Mouse (Mus musculus) hindbrain, embryonic 10.5 days (tissue): ENCODE data around the gene Etl4. TPM values are rescaled to one million over a fixed set of nuclear protein-coding genes. Genes with fewer than 3 reads are reported as not detected.

Source experiments
- DNase-seq: peaks from one replicate; pipeline ENCODE4 v3.0.0-alpha.2; 2017; ENCODE audit warnings: low spot score
- H3K27ac ChIP-seq: fragments of 300-500 bp; sonication (generic); 2 replicates; pipeline ENCODE4 v1.5.1; 2016; ENCODE audit warnings: mild to moderate bottlenecking, moderate library complexity
- H3K27me3 ChIP-seq: fragments of 300-500 bp; sonication (generic); 2 replicates; pipeline ENCODE4 v1.6.1; 2016; ENCODE audit warnings: mild to moderate bottlenecking; ENCODE audit not compliant: poor library complexity, insufficient read depth, severe bottlenecking
- H3K36me3 ChIP-seq: fragments of 300-500 bp; sonication (generic); 2 replicates; pipeline ENCODE4 v1.6.1; 2016; ENCODE audit warnings: mild to moderate bottlenecking, moderate library complexity
- H3K4me1 ChIP-seq: fragments of 300-500 bp; sonication (generic); replicated peaks from 2 replicates; pipeline ENCODE4 v1.6.1; 2016; ENCODE audit warnings: mild to moderate bottlenecking
- H3K4me3 ChIP-seq: fragments of 300-500 bp; sonication (generic); 2 replicates; pipeline ENCODE4 v1.5.1; 2016; ENCODE audit warnings: mild to moderate bottlenecking, moderate library complexity
- H3K9me3 ChIP-seq: fragments of 300-500 bp; sonication (generic); 2 replicates; pipeline ENCODE4 v1.6.1; 2016; ENCODE audit warnings: mild to moderate bottlenecking, moderate library complexity
- WGBS: fragments of 180-500 bp; shearing (Covaris S2); methylation state at CpG from one replicate; pipeline ENCODE4 v1.1.7; 2016; 5-methylcytosine and 5-hydroxymethylcytosine counted together
- polyA plus RNA-seq: library from polyadenylated mRNA; unstranded; fragments of >200 nt; fragmentation: Nextera tagmentation; extraction: Ambion mirVana; gene quantifications from 2 replicates; pipeline ENCODE4 v1.2.1, GENCODE M21; 2016

Etl4 gene
- polyA plus RNA-seq, 1 experiment from 2014 or later = 17.8 TPM

- Histone ChIP-seq H3K4me1 (peaks cover 35% of the 10 kb centered on the region), H3K9me3 (no peaks in the 10 kb centered on the region), H3K36me3 (no peaks in the 10 kb centered on the region), H3K27ac (no peak overlapping the region), H3K27me3 (no peaks in the 10 kb centered on the region), H3K4me3 (no peak overlapping the region)
- no peak for DNase-seq
- 82% methylated on average over 3 of the region's 3 CpGs for WGBS
Observed at GRCm38 (mm10) chr2:20523636-20524035, 614.1 kb downstream of the Etl4 start.

GRCm38 (mm10) chr2:20525879-20526593 lies 616.5 kb downstream of the Etl4 start:
- Histone ChIP-seq H3K9me3 (no peaks in the 10 kb centered on the region), H3K4me3 (no peak overlapping the region), H3K27ac (peak overlapping the region; percentile 29; the same call in 1 of the 2 replicates), H3K4me1 (peaks cover 21% of the 10 kb centered on the region), H3K36me3 (peaks cover 14% of the 10 kb centered on the region), H3K27me3 (no peaks in the 10 kb centered on the region)
- 18% methylated on average over 4 of the region's 4 CpGs for WGBS
- no peak for DNase-seq

- Histone ChIP-seq H3K36me3 (peaks cover 19% of the 10 kb centered on the region), H3K27me3 (no peaks in the 10 kb centered on the region), H3K27ac (no peak overlapping the region), H3K4me1 (peaks cover 14% of the 10 kb centered on the region), H3K4me3 (no peak overlapping the region), H3K9me3 (no peaks in the 10 kb centered on the region)
- WGBS = 86% methylated on average over 3 of the region's 3 CpGs
- no peak for DNase-seq
Observed at GRCm38 (mm10) chr2:20526856-20527255, 617.3 kb downstream of the Etl4 start.

GRCm38 (mm10) chr2:20532623-20533022 lies 623.0 kb downstream of the Etl4 start:
- no peak for DNase-seq
- no peak overlapping the region for H3K4me3 ChIP-seq
- no peaks in the 10 kb centered on the region for H3K27me3 ChIP-seq
- peaks cover 6% of the 10 kb centered on the region; the same call in 1 of the 2 replicates for H3K4me1 ChIP-seq
- H3K27ac ChIP-seq = no peak overlapping the region
- H3K36me3 ChIP-seq = peaks cover 22% of the 10 kb centered on the region
- WGBS = 71% methylated on average over 3 of the region's 3 CpGs
- H3K9me3 ChIP-seq = no peaks in the 10 kb centered on the region

GRCm38 (mm10) chr2:20537785-20538184 lies 628.2 kb downstream of the Etl4 start:
- Histone ChIP-seq H3K27ac (no peak overlapping the region), H3K36me3 (0 out of 2 replicates have a peak, but pooled peaks cover 4% of the 10 kb centered on the region), H3K4me1 (peaks cover 6% of the 10 kb centered on the region; the same call in 1 of the 2 replicates), H3K9me3 (no peaks in the 10 kb centered on the region), H3K27me3 (no peaks in the 10 kb centered on the region), H3K4me3 (no peak overlapping the region)
- DNase-seq = no peak
- 70% methylated on average over 6 of the region's 6 CpGs for WGBS

GRCm38 (mm10) chr2:20538871-20539270 lies 629.3 kb downstream of the Etl4 start:
- Histone ChIP-seq H3K36me3 (0 out of 2 replicates have a peak, but pooled peaks cover 4% of the 10 kb centered on the region), H3K9me3 (no peaks in the 10 kb centered on the region), H3K4me1 (peaks cover 4% of the 10 kb centered on the region; the same call in 1 of the 2 replicates), H3K27ac (no peak overlapping the region), H3K4me3 (no peak overlapping the region), H3K27me3 (no peaks in the 10 kb centered on the region)
- no peak for DNase-seq
- WGBS = 94% methylated on average over 4 of the region's 4 CpGs

GRCm38 (mm10) chr2:20541261-20541660 lies 631.7 kb downstream of the Etl4 start:
- H3K27me3 ChIP-seq = no peaks in the 10 kb centered on the region
- H3K36me3 ChIP-seq = no peaks in the 10 kb centered on the region
- no peak for DNase-seq
- no peak overlapping the region for H3K27ac ChIP-seq
- H3K4me3 ChIP-seq = no peak overlapping the region
- H3K9me3 ChIP-seq = no peaks in the 10 kb centered on the region
- peaks cover 4% of the 10 kb centered on the region for H3K4me1 ChIP-seq

GRCm38 (mm10) chr2:20542286-20542685 lies 632.7 kb downstream of the Etl4 start:
- DNase-seq = no peak
- H3K27me3 ChIP-seq = no peaks in the 10 kb centered on the region
- no peaks in the 10 kb centered on the region for H3K36me3 ChIP-seq
- H3K9me3 ChIP-seq = no peaks in the 10 kb centered on the region
- 90% methylated on average over 7 of the region's 7 CpGs for WGBS
- H3K27ac ChIP-seq = no peak overlapping the region
- peaks cover 14% of the 10 kb centered on the region for H3K4me1 ChIP-seq
- H3K4me3 ChIP-seq = no peak overlapping the region

- H3K9me3 ChIP-seq = no peaks in the 10 kb centered on the region
- H3K4me3 ChIP-seq = no peak overlapping the region
- WGBS = 69% methylated on average over 2 of the region's 2 CpGs
- H3K36me3 ChIP-seq = no peaks in the 10 kb centered on the region
- H3K27me3 ChIP-seq = no peaks in the 10 kb centered on the region
- H3K4me1 ChIP-seq = peaks cover 32% of the 10 kb centered on the region
- no peak for DNase-seq
- no peak overlapping the region for H3K27ac ChIP-seq
Observed at GRCm38 (mm10) chr2:20545624-20546023, 636.0 kb downstream of the Etl4 start.

- Histone ChIP-seq H3K27ac (peak overlapping the region; percentile 66), H3K36me3 (no peaks in the 10 kb centered on the region), H3K27me3 (no peaks in the 10 kb centered on the region), H3K4me1 (peaks cover 32% of the 10 kb centered on the region), H3K9me3 (no peaks in the 10 kb centered on the region), H3K4me3 (peak overlapping the region; percentile 35)
- DNase-seq = peak; percentile 33
- 12% methylated on average over 11 of the region's 11 CpGs for WGBS
Observed at GRCm38 (mm10) chr2:20546496-20547348, 637.1 kb downstream of the Etl4 start.

- 12% methylated on average over 5 of the region's 5 CpGs for WGBS
- H3K9me3 ChIP-seq = no peaks in the 10 kb centered on the region
- H3K27me3 ChIP-seq = no peaks in the 10 kb centered on the region
- no peak overlapping the region for H3K27ac ChIP-seq
- H3K4me3 ChIP-seq = peak overlapping the region; percentile 35
- H3K36me3 ChIP-seq = no peaks in the 10 kb centered on the region
- peak; percentile 20 for DNase-seq
- peaks cover 32% of the 10 kb centered on the region for H3K4me1 ChIP-seq
Observed at GRCm38 (mm10) chr2:20547349-20547677, 637.7 kb downstream of the Etl4 start.

GRCm38 (mm10) chr2:20547686-20548624 lies 638.4 kb downstream of the Etl4 start:
- WGBS = 18% methylated on average over 18 of the region's 18 CpGs
- Histone ChIP-seq H3K9me3 (no peaks in the 10 kb centered on the region), H3K36me3 (no peaks in the 10 kb centered on the region), H3K27ac (no peak overlapping the region), H3K4me3 (peak overlapping the region; percentile 35), H3K27me3 (no peaks in the 10 kb centered on the region), H3K4me1 (peaks cover 32% of the 10 kb centered on the region)
- DNase-seq = no peak
